Mouse (Mus musculus) testis, adult 2 months (tissue): ENCODE measurements around the gene Pik3c2g.

ENCODE experiments used
- CTCF ChIP-seq: fragments of 200-500 bp; IDR thresholded peaks from 2 replicates; pipeline ENCODE4 v1.5.1; 2012; ENCODE audit warnings: low read depth, mild to moderate bottlenecking, inconsistent platforms, low read length, moderate library complexity; ENCODE audit not compliant: control insufficient read depth, insufficient read depth, insufficient replicate concordance
- POLR2A ChIP-seq: fragments of 200-500 bp; IDR thresholded peaks from 2 replicates; pipeline ENCODE4 v1.6.1; 2012; ENCODE audit warnings: low read depth, mild to moderate bottlenecking, inconsistent platforms, low read length, moderate library complexity; ENCODE audit not compliant: control insufficient read depth

DNA sequence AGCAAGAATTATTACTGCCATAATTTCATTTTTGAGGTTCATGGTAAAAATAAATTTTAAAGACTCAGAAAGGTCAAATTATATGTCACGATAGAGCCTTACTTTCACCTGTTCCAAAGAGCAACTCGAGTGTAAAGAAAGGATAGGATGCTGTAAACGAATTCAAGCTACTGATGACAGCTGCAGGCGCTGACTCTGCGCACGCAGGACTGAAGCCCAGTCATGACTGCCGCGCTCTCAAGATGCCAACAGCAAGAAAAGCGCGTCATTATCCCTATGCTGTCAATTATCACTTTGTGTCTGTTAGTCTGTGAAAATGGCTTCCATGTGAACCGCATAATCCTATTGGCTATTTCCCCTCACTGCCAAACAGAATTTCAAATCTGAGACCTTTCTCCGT, 457 bp downstream of the Pik3c2g start:
- TF ChIP-seq POLR2A: no peak
- no peak for TF ChIP-seq CTCF
